Mouse (Mus musculus): ENCODE data around the gene Fbxo11. TPM values are rescaled to one million over a fixed set of nuclear protein-coding genes. Genes with fewer than 3 reads are reported as not detected.

Fbxo11 gene
- polyA plus RNA-seq, 1 experiment: 1.1 TPM

- TF ChIP-seq FLI1 (IDR thresholded peaks at IDR 0.05; ENCODE audit: low read length) (no peak), GATA1 (IDR thresholded peaks at IDR 0.05; ENCODE audit: borderline replicate concordance, low read length) (no peak)
- Histone ChIP-seq H3K9me3 (peaks cover 5% of the 10 kb centered on the region; the same call in 1 of the 2 replicates), H3K4me3 (replicated peaks) (peak overlapping the region; percentile 83), H3K27me3 (replicated peaks) (no peaks in the 10 kb centered on the region), H3K36me3 (replicated peaks; ENCODE audit: low read length) (peaks cover 23% of the 10 kb centered on the region), H3K4me1 (peaks cover 65% of the 10 kb centered on the region)
Observed at GRCm38 (mm10) chr17:88058280-88058679, 6.8 kb downstream of the Fbxo11 start.

- H3K4me1 ChIP-seq: peaks cover 63% of the 10 kb centered on the region
- H3K9me3 ChIP-seq: peaks cover 5% of the 10 kb centered on the region; the same call in 1 of the 2 replicates
- peaks cover 25% of the 10 kb centered on the region for H3K36me3 ChIP-seq (replicated peaks; ENCODE audit: low read length)
- H3K4me3 ChIP-seq (replicated peaks): peak overlapping the region; percentile 42
- no peak for TF ChIP-seq FLI1 (IDR thresholded peaks at IDR 0.05; ENCODE audit: low read length)
- TF ChIP-seq GATA1 (IDR thresholded peaks at IDR 0.05; ENCODE audit: borderline replicate concordance, low read length): no peak
- H3K27me3 ChIP-seq (replicated peaks): no peaks in the 10 kb centered on the region
Observed at GRCm38 (mm10) chr17:88057846-88058245, 7.2 kb downstream of the Fbxo11 start.

DNA sequence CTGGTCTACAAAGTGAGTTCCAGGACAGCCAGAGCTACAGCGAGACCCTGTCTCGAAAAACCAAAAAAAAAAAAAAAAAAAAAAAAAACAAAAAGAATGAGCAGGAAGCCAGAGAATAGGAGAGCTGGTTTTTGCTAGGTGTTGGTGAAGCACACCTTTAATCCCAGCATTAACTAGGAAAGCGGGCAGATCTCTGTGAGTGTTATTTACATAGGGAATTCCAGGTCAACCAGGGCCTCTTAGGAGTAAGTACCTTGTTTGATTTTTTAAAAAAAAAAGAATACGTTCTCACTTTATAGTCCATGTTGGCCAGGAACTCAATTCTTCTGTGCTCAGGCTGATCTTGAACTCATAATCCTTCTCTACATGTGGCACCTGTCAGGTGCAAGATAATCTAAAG, 13.4 kb downstream of the Fbxo11 start:
- no peaks in the 10 kb centered on the region for H3K27me3 ChIP-seq (replicated peaks)
- peaks cover 23% of the 10 kb centered on the region for H3K36me3 ChIP-seq (replicated peaks; ENCODE audit: low read length)
- H3K9me3 ChIP-seq: no peaks in the 10 kb centered on the region
- no peak overlapping the region for H3K4me3 ChIP-seq (replicated peaks)
- H3K4me1 ChIP-seq: peaks cover 40% of the 10 kb centered on the region
- no peak for TF ChIP-seq GATA1 (IDR thresholded peaks at IDR 0.05; ENCODE audit: borderline replicate concordance, low read length)
- TF ChIP-seq FLI1 (IDR thresholded peaks at IDR 0.05; ENCODE audit: low read length): no peak

DNA sequence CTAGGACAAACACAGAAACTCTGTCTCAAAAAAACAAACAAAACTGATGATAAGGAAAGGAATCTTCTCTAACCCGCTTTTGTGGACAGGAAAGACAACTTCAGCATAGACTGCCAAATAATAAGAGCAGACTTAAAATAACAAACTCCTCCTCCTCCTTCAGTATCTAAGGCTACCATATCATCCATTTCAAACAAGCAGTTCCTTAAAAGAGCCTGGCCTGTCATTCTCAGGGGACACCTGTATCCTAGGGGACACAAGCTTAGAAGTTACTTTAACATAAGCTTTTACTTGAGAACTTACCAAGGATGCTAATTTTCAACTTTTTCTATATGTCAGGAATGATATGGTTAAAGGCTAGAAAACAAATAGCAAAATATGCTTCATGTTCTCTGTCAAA, 14.2 kb downstream of the Fbxo11 start:
- Histone ChIP-seq H3K36me3 (replicated peaks; ENCODE audit: low read length) (peaks cover 21% of the 10 kb centered on the region), H3K27me3 (replicated peaks) (no peaks in the 10 kb centered on the region), H3K9me3 (no peaks in the 10 kb centered on the region), H3K4me3 (replicated peaks) (no peak overlapping the region), H3K4me1 (peaks cover 32% of the 10 kb centered on the region)
- no peak for TF ChIP-seq FLI1 (IDR thresholded peaks at IDR 0.05; ENCODE audit: low read length)
- TF ChIP-seq GATA1 (IDR thresholded peaks at IDR 0.05; ENCODE audit: borderline replicate concordance, low read length): no peak

- TF ChIP-seq GATA1 (IDR thresholded peaks at IDR 0.05; ENCODE audit: borderline replicate concordance, low read length) (no peak), FLI1 (IDR thresholded peaks at IDR 0.05; ENCODE audit: low read length) (no peak)
- Histone ChIP-seq H3K36me3 (replicated peaks; ENCODE audit: low read length) (peaks cover 20% of the 10 kb centered on the region), H3K4me3 (replicated peaks) (no peak overlapping the region), H3K27me3 (replicated peaks) (no peaks in the 10 kb centered on the region), H3K9me3 (no peaks in the 10 kb centered on the region), H3K4me1 (peaks cover 34% of the 10 kb centered on the region)
Observed at GRCm38 (mm10) chr17:88050318-88050717, 14.8 kb downstream of the Fbxo11 start.

- Histone ChIP-seq H3K4me1 (peaks cover 42% of the 10 kb centered on the region), H3K36me3 (replicated peaks; ENCODE audit: low read length) (peaks cover 8% of the 10 kb centered on the region), H3K27me3 (replicated peaks) (no peaks in the 10 kb centered on the region), H3K9me3 (no peaks in the 10 kb centered on the region), H3K4me3 (replicated peaks) (peak overlapping the region; percentile 56)
- TF ChIP-seq GATA1 (IDR thresholded peaks at IDR 0.05; ENCODE audit: borderline replicate concordance, low read length) (no peak), FLI1 (IDR thresholded peaks at IDR 0.05; ENCODE audit: low read length) (no peak)
Observed at GRCm38 (mm10) chr17:88042099-88043086, 22.7 kb downstream of the Fbxo11 start.

- no peak for TF ChIP-seq FLI1 (IDR thresholded peaks at IDR 0.05; ENCODE audit: low read length)
- TF ChIP-seq GATA1 (IDR thresholded peaks at IDR 0.05; ENCODE audit: borderline replicate concordance, low read length): no peak
- H3K4me3 ChIP-seq (replicated peaks): no peak overlapping the region
- peaks cover 12% of the 10 kb centered on the region for H3K36me3 ChIP-seq (replicated peaks; ENCODE audit: low read length)
- H3K9me3 ChIP-seq: no peaks in the 10 kb centered on the region
- H3K4me1 ChIP-seq: peaks cover 46% of the 10 kb centered on the region
- no peaks in the 10 kb centered on the region for H3K27me3 ChIP-seq (replicated peaks)
Observed at GRCm38 (mm10) chr17:88040810-88041209, 24.3 kb downstream of the Fbxo11 start.

- Histone ChIP-seq H3K4me1 (peaks cover 59% of the 10 kb centered on the region), H3K36me3 (replicated peaks; ENCODE audit: low read length) (peaks cover 6% of the 10 kb centered on the region), H3K4me3 (replicated peaks) (no peak overlapping the region), H3K27me3 (replicated peaks) (no peaks in the 10 kb centered on the region), H3K9me3 (no peaks in the 10 kb centered on the region)
- no peak for TF ChIP-seq GATA1 (IDR thresholded peaks at IDR 0.05; ENCODE audit: borderline replicate concordance, low read length)
- TF ChIP-seq FLI1 (IDR thresholded peaks at IDR 0.05; ENCODE audit: low read length): no peak
Observed at GRCm38 (mm10) chr17:88034418-88034817, 30.7 kb downstream of the Fbxo11 start.

GRCm38 (mm10) chr17:88031755-88032154, 33.3 kb downstream of the Fbxo11 start:
- Histone ChIP-seq H3K4me1 (peaks cover 58% of the 10 kb centered on the region), H3K36me3 (replicated peaks; ENCODE audit: low read length) (peaks cover 3% of the 10 kb centered on the region), H3K9me3 (no peaks in the 10 kb centered on the region), H3K4me3 (replicated peaks) (peak overlapping the region; percentile 71), H3K27me3 (replicated peaks) (no peaks in the 10 kb centered on the region)
- TF ChIP-seq GATA1 (IDR thresholded peaks at IDR 0.05; ENCODE audit: borderline replicate concordance, low read length) (no peak), FLI1 (IDR thresholded peaks at IDR 0.05; ENCODE audit: low read length) (no peak)
